Mouse (Mus musculus): Measurements from ENCODE around the gene Ddah2. TPM values are rescaled to one million over a fixed set of nuclear protein-coding genes. Genes with fewer than 3 reads are reported as not detected.
A peak's percentile ranks its signal among the peaks of the same experiment; 100 is the strongest.
"Not testable (repeated sequence)": the region's sequence is repeated elsewhere in the genome, so short reads cannot be mapped to it uniquely, and the experiment has no call there.

Ddah2 gene
- polyA plus RNA-seq, 1 experiment = 18.4 TPM

DNA sequence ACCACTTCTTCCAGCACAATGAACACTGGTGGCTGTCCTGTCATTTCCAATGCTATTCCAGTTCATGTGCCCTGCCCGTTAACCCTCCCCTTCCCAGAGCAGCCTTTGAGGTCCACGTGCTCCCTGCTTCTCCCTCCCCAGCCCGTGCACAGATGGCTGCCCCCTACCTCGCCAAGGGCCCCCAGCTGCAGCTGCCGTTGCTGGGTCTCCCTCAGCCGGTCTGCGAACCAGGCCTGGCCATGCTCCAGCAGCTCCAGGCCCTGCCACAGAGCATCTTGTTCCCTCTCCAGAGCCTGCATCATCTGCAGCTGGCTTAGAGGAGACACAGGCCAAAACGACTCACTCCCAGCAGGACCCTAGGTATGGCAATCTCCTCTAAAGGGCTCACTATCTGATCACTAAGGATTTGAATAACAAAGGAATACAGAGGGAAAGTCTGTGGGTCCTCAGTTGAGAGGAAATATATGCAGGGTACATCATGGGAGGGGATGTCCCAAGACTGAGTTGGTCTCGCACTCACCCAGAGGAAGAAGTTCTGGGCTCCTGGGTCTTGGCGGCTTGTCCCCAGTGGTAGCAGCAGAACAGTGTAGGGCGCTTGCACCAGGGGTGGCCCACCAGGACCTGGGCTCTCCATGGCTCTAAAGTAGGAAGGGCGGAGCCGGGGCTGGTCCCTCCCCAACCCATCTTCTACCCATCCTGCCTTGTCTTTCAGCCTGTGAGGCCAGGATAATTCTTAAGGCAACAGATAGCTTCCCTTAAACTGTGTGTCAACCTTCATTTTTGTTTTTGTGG, 31.4 kb upstream of the Ddah2 start, which contains the start of gene Sapcd1:
Gene Sapcd1, minus strand, starts transcription at position 740 of the 792 bp plus-strand sequence.
- Histone ChIP-seq H3K27ac (ENCODE audit: insufficient read depth, low read length) (peak within 1 kb of the TSS; percentile 56), H3K27me3 (ENCODE audit: control insufficient read depth, insufficient read depth, low read length) (no peaks in the 10 kb centered on the region), H3K36me3 (ENCODE audit: control insufficient read depth, insufficient read depth, low read length) (no peaks in the 10 kb centered on the region), H3K4me3 (ENCODE audit: extremely low read depth, insufficient read depth, insufficient read length) (no peak within 1 kb of the TSS), H3K4me1 (ENCODE audit: control insufficient read depth, insufficient read depth, insufficient read length) (peaks cover 33% of the 10 kb centered on the region)
- no peak for DNase-seq (ENCODE audit: low read depth in 1 of 2, low spot score in 2 of 2)
- peak; percentile 7; the same call in 1 of the 2 replicates for TF ChIP-seq CTCF (IDR thresholded peaks at IDR 0.05; ENCODE audit: extremely low read depth, insufficient read depth, insufficient read length, insufficient replicate concordance)
- no peak for TF ChIP-seq POLR2A (IDR thresholded peaks at IDR 0.05; ENCODE audit: low read depth, low read length)
- 31% methylated on average over 13 of the region's 13 CpGs for WGBS

DNA sequence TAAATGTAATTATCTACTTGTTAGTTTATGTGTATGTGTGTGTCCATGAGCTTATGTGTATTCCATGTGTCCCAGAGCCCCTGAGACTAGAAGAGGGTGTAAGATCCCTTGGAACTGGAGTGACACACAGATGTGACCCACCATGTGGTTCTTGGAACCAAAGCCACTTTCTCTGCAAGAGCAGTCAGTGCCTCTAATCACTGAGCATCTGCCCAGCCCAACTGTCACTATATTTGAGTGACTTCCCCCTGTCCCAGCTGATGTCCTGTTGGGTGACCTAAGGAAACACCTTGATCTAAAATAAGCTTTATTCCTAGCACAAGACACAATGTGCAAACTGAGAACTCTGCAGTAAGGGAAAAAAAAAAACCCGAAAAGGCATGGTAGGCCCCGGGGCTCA, 30.5 kb upstream of the Ddah2 start:
- Histone ChIP-seq H3K36me3 (ENCODE audit: control insufficient read depth, insufficient read depth, low read length) (no peaks in the 10 kb centered on the region), H3K4me1 (ENCODE audit: control insufficient read depth, insufficient read depth, insufficient read length) (peaks cover 34% of the 10 kb centered on the region), H3K27ac (ENCODE audit: insufficient read depth, low read length) (no peak overlapping the region), H3K4me3 (ENCODE audit: extremely low read depth, insufficient read depth, insufficient read length) (no peak overlapping the region), H3K27me3 (ENCODE audit: control insufficient read depth, insufficient read depth, low read length) (no peaks in the 10 kb centered on the region)
- 36% methylated on average over 2 of the region's 2 CpGs for WGBS
- TF ChIP-seq POLR2A (IDR thresholded peaks at IDR 0.05; ENCODE audit: low read depth, low read length) = no peak
- TF ChIP-seq CTCF (IDR thresholded peaks at IDR 0.05; ENCODE audit: extremely low read depth, insufficient read depth, insufficient read length, insufficient replicate concordance) = no peak
- no peak for DNase-seq (ENCODE audit: low read depth in 1 of 2, low spot score in 2 of 2)

DNA sequence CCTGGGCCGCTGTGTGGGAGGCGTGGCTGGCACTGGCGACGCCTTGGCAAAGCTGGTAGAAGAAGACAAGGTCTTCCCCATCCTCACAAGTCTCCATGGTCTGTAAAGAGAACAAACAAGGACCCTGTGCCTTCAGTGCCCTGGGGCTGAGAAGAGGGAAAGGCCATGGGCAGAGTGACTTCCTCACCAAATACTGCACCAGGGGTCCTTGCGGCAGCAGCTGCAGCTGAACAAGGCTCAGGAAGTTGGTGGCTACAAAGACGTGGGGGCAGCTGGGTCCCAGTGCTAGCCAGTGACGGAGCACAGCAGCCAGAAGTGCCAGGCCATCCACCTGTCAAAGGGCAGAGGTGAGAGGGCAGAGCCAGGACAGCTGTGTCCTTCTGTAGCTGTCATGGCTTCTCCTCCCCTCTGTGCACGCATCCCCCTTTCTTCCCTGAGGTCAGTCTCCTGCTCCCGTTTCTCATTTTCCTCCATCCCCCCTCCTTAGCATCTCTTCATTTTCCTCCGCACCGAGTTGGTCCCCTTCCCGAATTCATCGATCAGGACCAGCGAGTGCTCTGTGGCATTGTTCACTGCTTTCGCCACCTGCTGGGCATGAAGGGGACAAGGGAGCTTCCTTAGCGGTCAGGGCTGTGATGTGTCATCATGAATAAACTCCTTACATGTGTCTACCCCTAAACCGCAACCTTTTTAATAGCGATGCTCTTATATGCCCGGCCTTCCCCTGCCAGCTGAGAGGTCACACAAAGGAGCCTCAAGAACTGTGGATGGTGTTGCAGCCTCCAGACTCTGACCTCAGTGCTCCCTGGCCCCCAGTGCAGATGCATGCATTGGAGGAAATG, 28.9 kb upstream of the Ddah2 start:
- WGBS = 17% methylated on average over 19 of the region's 19 CpGs
- peak in 1 of 2 experiments; percentile 43 for DNase-seq (ENCODE audit: low read depth in 1 of 2, low spot score in 2 of 2)
- no peaks in the 10 kb centered on the region for H3K27me3 ChIP-seq (ENCODE audit: control insufficient read depth, insufficient read depth, low read length)
- no peaks in the 10 kb centered on the region for H3K36me3 ChIP-seq (ENCODE audit: control insufficient read depth, insufficient read depth, low read length)
- H3K4me1 ChIP-seq (ENCODE audit: control insufficient read depth, insufficient read depth, insufficient read length) = peaks cover 25% of the 10 kb centered on the region; the same call in 1 of the 2 replicates
- no peak overlapping the region for H3K27ac ChIP-seq (ENCODE audit: insufficient read depth, low read length)
- TF ChIP-seq POLR2A (IDR thresholded peaks at IDR 0.05; ENCODE audit: low read depth, low read length) = no peak
- peak; percentile 69; the same call in 1 of the 2 replicates for TF ChIP-seq CTCF (IDR thresholded peaks at IDR 0.05; ENCODE audit: extremely low read depth, insufficient read depth, insufficient read length, insufficient replicate concordance)
- peak overlapping the region; percentile 7; the same call in 1 of the 2 replicates for H3K4me3 ChIP-seq (ENCODE audit: extremely low read depth, insufficient read depth, insufficient read length)

DNA sequence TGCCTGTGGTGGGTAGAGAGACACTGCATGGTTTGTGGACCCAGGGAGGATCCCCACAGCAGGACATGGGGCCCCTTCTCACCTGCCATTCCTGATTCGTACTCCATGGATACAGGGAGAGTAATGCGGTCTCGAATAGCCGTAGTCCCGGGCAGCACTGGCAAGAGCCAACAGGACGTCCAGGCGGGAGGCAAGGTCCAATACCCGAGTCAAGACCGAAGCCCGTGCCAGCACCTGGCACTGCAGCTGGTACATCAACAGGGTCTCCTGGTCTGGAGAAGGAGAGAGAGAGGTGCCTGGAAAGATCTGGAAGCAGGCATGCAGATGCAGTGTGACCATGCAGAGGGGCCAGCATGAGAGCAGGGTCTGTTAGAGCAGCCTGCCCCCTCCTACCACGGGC, 27.6 kb upstream of the Ddah2 start:
- Histone ChIP-seq H3K36me3 (ENCODE audit: control insufficient read depth, insufficient read depth, low read length) (no peaks in the 10 kb centered on the region), H3K27ac (ENCODE audit: insufficient read depth, low read length) (no peak overlapping the region), H3K4me1 (ENCODE audit: control insufficient read depth, insufficient read depth, insufficient read length) (peaks cover 23% of the 10 kb centered on the region; the same call in 1 of the 2 replicates), H3K27me3 (ENCODE audit: control insufficient read depth, insufficient read depth, low read length) (no peaks in the 10 kb centered on the region), H3K4me3 (ENCODE audit: extremely low read depth, insufficient read depth, insufficient read length) (no peak overlapping the region)
- no peak for DNase-seq (ENCODE audit: low read depth in 1 of 2, low spot score in 2 of 2)
- 88% methylated on average over 11 of the region's 11 CpGs for WGBS
- TF ChIP-seq CTCF (IDR thresholded peaks at IDR 0.05; ENCODE audit: extremely low read depth, insufficient read depth, insufficient read length, insufficient replicate concordance) (no peak), POLR2A (IDR thresholded peaks at IDR 0.05; ENCODE audit: low read depth, low read length) (no peak)

DNA sequence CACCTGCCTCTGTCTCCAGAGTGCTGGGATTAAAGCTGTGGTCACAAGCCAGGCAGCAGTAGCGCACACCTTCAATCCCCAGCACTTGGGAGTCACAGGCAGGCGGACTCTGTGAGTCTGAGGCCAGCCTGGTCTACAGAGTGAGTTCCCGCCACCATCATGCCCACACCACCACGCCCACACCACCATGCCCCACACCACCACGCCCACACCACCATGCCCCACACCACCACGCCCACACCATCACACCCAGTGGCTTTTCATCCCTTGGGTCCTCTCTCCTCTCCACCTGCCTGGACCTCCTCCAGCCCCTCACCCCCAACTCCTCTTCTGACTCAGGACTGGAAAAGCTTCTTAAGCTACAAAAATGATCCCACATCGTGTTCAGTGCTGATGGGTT, 27.0 kb upstream of the Ddah2 start:
- no peak for TF ChIP-seq CTCF (IDR thresholded peaks at IDR 0.05; ENCODE audit: extremely low read depth, insufficient read depth, insufficient read length, insufficient replicate concordance)
- TF ChIP-seq POLR2A (IDR thresholded peaks at IDR 0.05; ENCODE audit: low read depth, low read length) = no peak
- Histone ChIP-seq H3K4me3 (ENCODE audit: extremely low read depth, insufficient read depth, insufficient read length) (no peak overlapping the region), H3K36me3 (ENCODE audit: control insufficient read depth, insufficient read depth, low read length) (no peaks in the 10 kb centered on the region), H3K27ac (ENCODE audit: insufficient read depth, low read length) (no peak overlapping the region), H3K27me3 (ENCODE audit: control insufficient read depth, insufficient read depth, low read length) (no peaks in the 10 kb centered on the region), H3K4me1 (ENCODE audit: control insufficient read depth, insufficient read depth, insufficient read length) (peaks cover 23% of the 10 kb centered on the region; the same call in 1 of the 2 replicates)
- WGBS = 75% methylated on average over 7 of the region's 7 CpGs
- DNase-seq (ENCODE audit: low read depth in 1 of 2, low spot score in 2 of 2) = no peak

DNA sequence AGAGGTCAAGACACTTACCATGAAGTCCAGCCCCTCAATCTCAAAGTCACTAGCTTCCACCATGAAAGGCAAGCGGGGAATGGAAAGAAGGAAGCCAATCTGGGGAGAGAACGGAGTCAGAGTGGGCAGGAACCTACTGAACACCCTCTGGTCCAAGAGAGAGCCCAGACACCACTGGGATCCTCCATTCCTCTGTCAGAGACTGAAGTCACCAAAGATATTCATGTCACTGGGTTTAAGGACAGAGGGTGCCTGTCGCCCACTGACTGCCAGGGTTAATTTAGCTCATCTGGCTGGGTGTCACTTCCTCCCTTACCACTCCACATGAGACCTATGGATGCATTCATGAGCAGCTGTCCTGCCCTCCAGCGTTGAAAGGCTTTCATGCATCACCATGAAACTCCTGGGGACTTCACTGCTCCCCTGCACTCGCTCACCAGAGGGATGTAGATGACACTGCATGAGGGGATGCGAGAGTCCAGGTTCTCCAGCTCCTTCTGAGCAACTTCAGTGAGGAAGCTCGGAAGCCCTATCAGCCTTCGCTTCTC, 26.4 kb upstream of the Ddah2 start:
- H3K36me3 ChIP-seq (ENCODE audit: control insufficient read depth, insufficient read depth, low read length) = no peaks in the 10 kb centered on the region
- no peak for DNase-seq (ENCODE audit: low read depth in 1 of 2, low spot score in 2 of 2)
- peaks cover 20% of the 10 kb centered on the region; the same call in 1 of the 2 replicates for H3K4me1 ChIP-seq (ENCODE audit: control insufficient read depth, insufficient read depth, insufficient read length)
- WGBS = 66% methylated on average over 8 of the region's 8 CpGs
- no peaks in the 10 kb centered on the region for H3K27me3 ChIP-seq (ENCODE audit: control insufficient read depth, insufficient read depth, low read length)
- no peak overlapping the region for H3K27ac ChIP-seq (ENCODE audit: insufficient read depth, low read length)
- H3K4me3 ChIP-seq (ENCODE audit: extremely low read depth, insufficient read depth, insufficient read length) = no peak overlapping the region
- TF ChIP-seq CTCF (IDR thresholded peaks at IDR 0.05; ENCODE audit: extremely low read depth, insufficient read depth, insufficient read length, insufficient replicate concordance) (no peak), POLR2A (IDR thresholded peaks at IDR 0.05; ENCODE audit: low read depth, low read length) (no peak)

DNA sequence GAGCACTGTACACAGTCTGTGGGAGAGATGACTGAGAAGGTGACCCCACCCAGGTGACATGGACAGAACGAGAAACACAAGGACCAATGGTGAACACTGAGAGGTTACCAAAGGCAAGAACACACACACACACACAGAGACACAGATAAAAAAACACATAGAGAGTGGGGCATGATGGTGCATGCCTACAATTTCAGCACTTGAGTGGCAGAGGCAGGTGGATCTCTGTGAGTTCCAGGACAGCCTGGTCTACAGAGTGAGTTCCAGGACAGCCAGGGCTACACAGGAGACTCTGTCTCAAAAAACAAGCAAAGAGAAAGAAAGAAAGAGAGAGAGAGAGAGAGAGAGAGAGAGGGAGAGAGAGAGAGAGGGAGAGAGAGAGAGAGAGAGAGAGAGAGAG, 25.1 kb upstream of the Ddah2 start:
- not testable (repeated sequence) for H3K27ac ChIP-seq (ENCODE audit: insufficient read depth, low read length); H3K4me3 ChIP-seq (ENCODE audit: extremely low read depth, insufficient read depth, insufficient read length)
- WGBS = 76% methylated on average over 1 of the region's 1 CpGs

More for the DNA sequence above, 25.1 kb upstream of the Ddah2 start:
- H3K27me3 ChIP-seq (ENCODE audit: control insufficient read depth, insufficient read depth, low read length); DNase-seq (ENCODE audit: low read depth in 1 of 2, low spot score in 2 of 2); H3K36me3 ChIP-seq (ENCODE audit: control insufficient read depth, insufficient read depth, low read length): not testable (repeated sequence)
- peaks cover 16% of the 10 kb centered on the region; the same call in 1 of the 2 replicates for H3K4me1 ChIP-seq (ENCODE audit: control insufficient read depth, insufficient read depth, insufficient read length)

All from spleen, adult 2 months (tissue).